Mouse (Mus musculus): ENCODE results near the gene Msi2. TPM values are rescaled to one million over a fixed set of nuclear protein-coding genes. Genes with fewer than 3 reads are reported as not detected.

Msi2 gene
- total RNA-seq, 2 experiments from 2014 or later: 192 TPM

GRCm38 (mm10) chr11:88576233-88576998 lies 141.9 kb downstream of the Msi2 start:
- intact Hi-C loops (cut with DNase I): no loop called here
- no peak for DNase-seq

GRCm38 (mm10) chr11:88574575-88575360 lies 143.5 kb downstream of the Msi2 start:
- DNase-seq: no peak
- intact Hi-C loops (cut with DNase I): no loop called here

GRCm38 (mm10) chr11:88573013-88573412 lies 145.3 kb downstream of the Msi2 start:
- intact Hi-C loops (cut with DNase I): no loop called here
- no peak for DNase-seq

GRCm38 (mm10) chr11:88572461-88572860 lies 145.9 kb downstream of the Msi2 start:
- DNase-seq: no peak
- intact Hi-C loops (cut with DNase I): no loop called here

GRCm38 (mm10) chr11:88570715-88571202 lies 147.6 kb downstream of the Msi2 start:
- no peak for DNase-seq
- intact Hi-C loops (cut with DNase I): no loop called here

- no peak for DNase-seq
- intact Hi-C loops (cut with DNase I): no loop called here
These were observed 151.4 kb downstream of the Msi2 start for GRCm38 (mm10) chr11:88566613-88567606.

GRCm38 (mm10) chr11:88564810-88565209 lies 153.5 kb downstream of the Msi2 start:
- intact Hi-C loops (cut with DNase I): no loop called here

GRCm38 (mm10) chr11:88564363-88564762 lies 153.9 kb downstream of the Msi2 start:
- intact Hi-C loops (cut with DNase I): no loop called here
- no peak for DNase-seq

More at GRCm38 (mm10) chr11:88564810-88565209, 153.5 kb downstream of the Msi2 start:
- no peak for DNase-seq

GRCm38 (mm10) chr11:88561191-88561590 lies 157.1 kb downstream of the Msi2 start:
- DNase-seq: no peak
- intact Hi-C loops (cut with DNase I): no loop called here

- DNase-seq: no peak
- intact Hi-C loops (cut with DNase I): no loop called here
These were observed 157.7 kb downstream of the Msi2 start for GRCm38 (mm10) chr11:88560634-88561033.

GRCm38 (mm10) chr11:88559365-88559970 lies 158.8 kb downstream of the Msi2 start:
- DNase-seq: no peak
- intact Hi-C loops (cut with DNase I): loop anchor here (5.0 kb wide), 2 partner anchors 38 to 58 kb away; no protein-coding TSS in a partner anchor

- DNase-seq: no peak
- intact Hi-C loops (cut with DNase I): loop anchor here (5.0 kb wide), 2 partner anchors 39 to 59 kb away; no protein-coding TSS in a partner anchor
These were observed 159.6 kb downstream of the Msi2 start for GRCm38 (mm10) chr11:88558731-88559130.

- no peak for DNase-seq
- intact Hi-C loops (cut with DNase I): loop anchor here (5.0 kb wide), 2 partner anchors 39 to 59 kb away; no protein-coding TSS in a partner anchor
These were observed 160.3 kb downstream of the Msi2 start for GRCm38 (mm10) chr11:88557828-88558580.

- DNase-seq: no peak
- intact Hi-C loops (cut with DNase I): loop anchor here (5.0 kb wide), 2 partner anchors 40 to 60 kb away; no protein-coding TSS in a partner anchor
These were observed 161.1 kb downstream of the Msi2 start for GRCm38 (mm10) chr11:88557116-88557768.

GRCm38 (mm10) chr11:88555902-88556549 lies 162.3 kb downstream of the Msi2 start:
- intact Hi-C loops (cut with DNase I): loop anchor here (2.0 to 5.0 kb wide), 3 partner anchors 41 to 265 kb away; no protein-coding TSS in a partner anchor
- DNase-seq: peak; percentile 45 to 65

- intact Hi-C loops (cut with DNase I): loop anchor here (2.0 to 5.0 kb wide), 3 partner anchors 42 to 265 kb away; no protein-coding TSS in a partner anchor
- no peak for DNase-seq
These were observed 163.0 kb downstream of the Msi2 start for GRCm38 (mm10) chr11:88555232-88555818.
